26 mouse cellular contexts compared by ENCODE assay signal in the genomic region with DNA sequence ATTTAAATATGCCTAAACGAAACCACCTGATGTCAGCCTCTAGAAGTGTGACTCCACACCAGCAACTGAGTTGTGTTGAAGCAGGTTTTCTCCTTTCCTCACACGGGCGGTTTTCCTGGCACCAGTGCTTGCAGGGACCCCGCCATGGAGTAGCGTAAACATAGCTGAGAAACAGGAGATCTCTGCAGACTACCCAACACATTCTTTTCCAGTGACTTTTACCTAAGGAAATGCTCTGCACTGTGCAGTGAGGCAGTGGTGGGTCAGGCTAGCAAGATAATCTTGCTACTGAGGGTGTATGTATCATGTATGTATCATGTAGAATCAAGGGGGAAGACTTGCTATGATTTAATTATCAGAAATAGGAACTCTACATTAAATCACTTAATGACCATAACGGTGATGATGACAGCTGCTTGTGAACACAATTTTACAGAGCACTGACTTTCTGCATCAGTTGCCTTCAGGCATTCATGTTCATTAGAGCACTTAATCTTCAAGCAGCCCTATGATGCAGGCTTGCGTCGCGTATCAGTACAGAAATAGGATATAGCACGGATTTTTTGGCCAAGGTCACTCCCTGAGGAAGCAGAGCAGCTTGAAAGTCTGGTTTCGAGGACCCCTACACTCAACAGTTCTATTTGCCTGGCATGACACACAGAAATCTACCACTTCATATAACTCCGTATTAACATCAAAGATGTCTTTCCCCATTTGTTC. TPM values are rescaled to one million over a fixed set of nuclear protein-coding genes. Genes with fewer than 3 reads are reported as not detected.
DNase-seq lines count a peak whose midpoint lies in the region; ATAC-seq and TF ChIP-seq lines count a peak whose summit lies in the region.
"Had no signal": no experiment of that assay in that cellular context is flagged by ENCODE, and none has a peak within 500 bp of the region (broad histone marks: within the 10 kb centered on the region; RNA-seq: fewer than 3 reads in every experiment).

No protein-coding gene starts in this region.

- H3K4me3 ChIP-seq in gastrocnemius, adult 2 months, result no peak overlapping the region
- no peak overlapping the region for H3K4me3 ChIP-seq in hindbrain, postnatal 0 days (ENCODE audit: low read length)
- no peak overlapping the region for H3K4me3 ChIP-seq in hindbrain, embryonic 13.5 days
- H3K4me3 ChIP-seq: embryonic facial prominence, embryonic 15.5 days; erythroblast, embryonic 14.5 days; forebrain, embryonic 12.5 days; heart, embryonic 15.5 days had no signal

- no peak for TF ChIP-seq CTCF in gastrocnemius, adult 2 months (IDR thresholded peaks at IDR 0.05)
- no peak for TF ChIP-seq CTCF in hindbrain, postnatal 0 days (IDR thresholded peaks at IDR 0.05; ENCODE audit: low read depth)
- TF ChIP-seq CTCF in brain, embryonic 14.5 days (IDR thresholded peaks at IDR 0.05; ENCODE audit: borderline replicate concordance, extremely low read depth, insufficient read depth, insufficient read length), result no peak

- no peak overlapping the region for H3K4me2 ChIP-seq in hindbrain, postnatal 0 days (ENCODE audit: low read depth, low read length)
- no peak overlapping the region for H3K4me2 ChIP-seq in hindbrain, embryonic 13.5 days
- H3K4me2 ChIP-seq: embryonic facial prominence, embryonic 15.5 days; forebrain, embryonic 12.5 days; heart, embryonic 11.5 days; heart, embryonic 15.5 days had no signal

- intact Hi-C loops in gastrocnemius, adult 2 months (cut with DNase I), result no loop called here

- peak overlapping the region; percentile 5; the same call in 1 of the 2 replicates for H3K27ac ChIP-seq in gastrocnemius, adult 2 months
- H3K27ac ChIP-seq in hindbrain, postnatal 0 days, result no peak overlapping the region
- no peak overlapping the region for H3K27ac ChIP-seq in hindbrain, embryonic 13.5 days
- H3K27ac ChIP-seq: embryonic facial prominence, embryonic 15.5 days; forebrain, embryonic 12.5 days; heart, embryonic 15.5 days had no signal

- no peak for TF ChIP-seq POLR2A in brain, embryonic 14.5 days (IDR thresholded peaks at IDR 0.05; ENCODE audit: borderline replicate concordance, extremely low read depth, insufficient read depth, insufficient read length, poor library complexity, severe bottlenecking)

- DNase-seq in gastrocnemius, adult 2 months, result no peak
- DNase-seq in gastrocnemius, postnatal 25 days, result no peak
- peak; percentile 20 for DNase-seq in hindbrain, postnatal 0 days (ENCODE audit: low spot score)
- peak; percentile 80 for DNase-seq in Muller cell, postnatal 12 days (ENCODE audit: inconsistent ontology term)
- peak; percentile 39 for DNase-seq in brain, embryonic 14.5 days (ENCODE audit: low read depth)
- no peak for DNase-seq in cerebellum, adult 9-10 months
- DNase-seq: adrenal gland, adult 8-10 months; adrenal gland, postnatal 36 days; cerebellum, adult 11 months; cerebellum, adult 8-10 months; cerebellum, postnatal 36 days; forebrain, postnatal 0 days; gastrocnemius, postnatal 36 days; heart, adult 18-20 months; heart, postnatal 14 days; kidney, adult 2 months had no signal

- H3K27me3 ChIP-seq in hindbrain, postnatal 0 days (ENCODE audit: insufficient read depth, low read length), result no peaks in the 10 kb centered on the region
- H3K27me3 ChIP-seq in hindbrain, embryonic 13.5 days, result no peaks in the 10 kb centered on the region
- H3K27me3 ChIP-seq: CH12.LX; embryonic facial prominence, embryonic 15.5 days; forebrain, embryonic 12.5 days; heart, embryonic 15.5 days had no signal

- H3K4me1 ChIP-seq in hindbrain, postnatal 0 days (ENCODE audit: insufficient read depth, low read length), result no peaks in the 10 kb centered on the region
- H3K4me1 ChIP-seq in hindbrain, embryonic 13.5 days (replicated peaks), result no peaks in the 10 kb centered on the region
- H3K4me1 ChIP-seq: forebrain, embryonic 12.5 days; heart, embryonic 15.5 days had no signal

- no peak for ATAC-seq in hindbrain, postnatal 0 days
- ATAC-seq in hindbrain, embryonic 13.5 days (ENCODE audit: low FRiP score), result no peak
- ATAC-seq: forebrain, postnatal 0 days; intestine, embryonic 16.5 days had no signal

- 53% methylated on average over 12 of the region's 12 CpGs for WGBS in hindbrain, postnatal 0 days
- 71% methylated on average over 12 of the region's 12 CpGs for WGBS in hindbrain, embryonic 13.5 days

- H3K9ac ChIP-seq in hindbrain, postnatal 0 days (replicated peaks; ENCODE audit: low read length), result no peak overlapping the region
- H3K9ac ChIP-seq in hindbrain, embryonic 13.5 days, result no peak overlapping the region
- H3K9ac ChIP-seq: embryonic facial prominence, embryonic 15.5 days; forebrain, embryonic 12.5 days; forebrain, postnatal 0 days; heart, embryonic 15.5 days had no signal

- H3K9me3 ChIP-seq in hindbrain, postnatal 0 days (ENCODE audit: low read length), result no peaks in the 10 kb centered on the region
- no peaks in the 10 kb centered on the region for H3K9me3 ChIP-seq in hindbrain, embryonic 13.5 days
- H3K9me3 ChIP-seq: embryonic facial prominence, embryonic 15.5 days; forebrain, embryonic 12.5 days; heart, embryonic 15.5 days had no signal

- H3K36me3 ChIP-seq in hindbrain, postnatal 0 days (ENCODE audit: insufficient read depth, low read length), result no peaks in the 10 kb centered on the region
- H3K36me3 ChIP-seq in hindbrain, embryonic 13.5 days, result no peaks in the 10 kb centered on the region
- H3K36me3 ChIP-seq: embryonic facial prominence, embryonic 15.5 days; forebrain, embryonic 12.5 days; heart, embryonic 15.5 days had no signal

RNA-seq across cellular contexts. Expression of gene Mob3b, which starts 20.8 kb away (rescaled TPM):
- under 1 TPM; 0.28 to 0.86 TPM for total RNA-seq in gastrocnemius, adult 2 months (2021)
- 1 to 10 TPM in 1 of 2 experiments, under 1 TPM in 1; 0.96 to 1.4 TPM for total RNA-seq in gastrocnemius, postnatal 25 days (2021)
- total RNA-seq in hindbrain, postnatal 0 days (2014; rRNA removed), result 2.3 and 2.9 TPM in 2 replicates
- polyA plus RNA-seq in hindbrain, postnatal 0 days (2015; fragmentation: Nextera tagmentation; extraction: Ambion mirVana), result 3.1 and 3.2 TPM in 2 replicates
- 5.0 and 6.1 TPM in 2 replicates for polyA plus RNA-seq in hindbrain, embryonic 13.5 days (2015; fragmentation: Nextera tagmentation; extraction: Ambion mirVana)
- polyA plus RNA-seq in brain, embryonic 14.5 days (2012; rRNA removed), result 2.8 and 2.9 TPM in 2 replicates
- polyA plus RNA-seq: erythroblast, embryonic 14.5 days had no signal

RNA-seq across cellular contexts. Expression of gene Ifnk, which starts 26.2 kb away (rescaled TPM):
- not detected for total RNA-seq in gastrocnemius, adult 2 months (2021)
- not detected for total RNA-seq in gastrocnemius, postnatal 25 days (2021)
- not detected in 2 replicates for total RNA-seq in hindbrain, postnatal 0 days (2014; rRNA removed)
- polyA plus RNA-seq in hindbrain, postnatal 0 days (2015; fragmentation: Nextera tagmentation; extraction: Ambion mirVana), result not detected in 2 replicates
- polyA plus RNA-seq in hindbrain, embryonic 13.5 days (2015; fragmentation: Nextera tagmentation; extraction: Ambion mirVana), result not detected in 2 replicates
- not detected in 2 replicates for polyA plus RNA-seq in brain, embryonic 14.5 days (2012; rRNA removed)
- total RNA-seq: adrenal gland, postnatal 36 days; CH12.LX; forebrain, postnatal 0 days; gastrocnemius, adult 18-20 months; gastrocnemius, postnatal 36 days; heart, adult 18-20 months; heart, postnatal 14 days; hematopoietic stem cell, adult 5-6 weeks had no signal
- polyA plus RNA-seq: embryonic facial prominence, embryonic 15.5 days; erythroblast, embryonic 14.5 days; forebrain, postnatal 0 days; heart, embryonic 11.5 days; heart, embryonic 15.5 days; kidney, adult 2 months had no signal

RNA-seq across cellular contexts. Expression of gene C9orf72, which starts 47.9 kb away (rescaled TPM):
- 10 to 100 TPM; 12.5 to 12.9 TPM for total RNA-seq in gastrocnemius, adult 2 months (2021)
- 10 to 100 TPM in 1 of 2 experiments, 1 to 10 TPM in 1; 9.5 to 13.4 TPM for total RNA-seq in gastrocnemius, postnatal 25 days (2021)
- 42.3 and 49.7 TPM in 2 replicates for total RNA-seq in hindbrain, postnatal 0 days (2014; rRNA removed)
- 36.0 and 40.4 TPM in 2 replicates for polyA plus RNA-seq in hindbrain, postnatal 0 days (2015; fragmentation: Nextera tagmentation; extraction: Ambion mirVana)
- 41.1 and 42.3 TPM in 2 replicates for polyA plus RNA-seq in hindbrain, embryonic 13.5 days (2015; fragmentation: Nextera tagmentation; extraction: Ambion mirVana)
- 40.9 and 41.8 TPM in 2 replicates for polyA plus RNA-seq in brain, embryonic 14.5 days (2012; rRNA removed)
- polyA plus RNA-seq: erythroblast, embryonic 14.5 days had no signal

Comparison
In these comparisons a context has a peak if more than half of its experiments do, and no peak if none do; other contexts are left out.
1. DNase-seq: peak in hindbrain, postnatal 0 days (single experiment), Muller cell, postnatal 12 days (single experiment) and brain, embryonic 14.5 days (single experiment); none in gastrocnemius, adult 2 months (single experiment), gastrocnemius, postnatal 25 days (single experiment) and cerebellum, adult 9-10 months (single experiment).